Mouse (Mus musculus) bone marrow macrophage, adult 2 months (primary cell): ENCODE data around the gene Tubg2.

Experiments used
- CTCF ChIP-seq: IDR thresholded peaks from 2 replicates; pipeline ENCODE4 v1.5.1; 2012; ENCODE audit warnings: low read depth, mild to moderate bottlenecking, low read length, moderate library complexity
- POLR2A ChIP-seq: IDR thresholded peaks from 2 replicates; pipeline ENCODE4 v1.6.1; 2012; ENCODE audit warnings: mild to moderate bottlenecking, low read depth, low read length, borderline replicate concordance

- TF ChIP-seq POLR2A (no peak), CTCF (no peak)
Measured at GRCm38 (mm10) chr11:101184984-101185383, 29.3 kb downstream of the Tubg2 start.
